Mouse (Mus musculus) C2C12 (cell line): ENCODE measurements around the gene Icmt. TPM values are rescaled to one million over a fixed set of nuclear protein-coding genes. Genes with fewer than 3 reads are reported as not detected.
A peak's percentile ranks its signal among the peaks of the same experiment; 100 is the strongest.

Experiments
- H3K27me3 ChIP-seq: one replicate; pipeline ENCODE4 v1.6.1; 2011; ENCODE audit not compliant: control insufficient read depth, insufficient read depth, insufficient read length
- H3K36me3 ChIP-seq: one replicate; pipeline ENCODE4 v1.6.1; 2011; ENCODE audit not compliant: control insufficient read depth, insufficient read depth
- H3K4me3 ChIP-seq: one replicate; pipeline ENCODE4 v1.5.1; 2011; ENCODE audit warnings: mild to moderate bottlenecking, control low read depth; ENCODE audit not compliant: poor library complexity, insufficient read depth, severe bottlenecking
- H3K79me2 ChIP-seq: one replicate; pipeline ENCODE4 v1.6.1; 2011; ENCODE audit not compliant: control insufficient read depth, insufficient read depth
- H3K79me3 ChIP-seq: one replicate; pipeline ENCODE4 v1.6.1; 2011; ENCODE audit warnings: low read depth, control low read depth
- H3ac ChIP-seq: one replicate; pipeline ENCODE3; 2011; ENCODE audit warnings: low read depth; ENCODE audit not compliant: control insufficient read depth, insufficient read length
- CEBPB ChIP-seq: IDR thresholded peaks from one replicate; pipeline ENCODE4 v1.6.1; 2011; ENCODE audit warnings: low read depth, mild to moderate bottlenecking, control low read depth, moderate library complexity
- CTCF ChIP-seq: IDR thresholded peaks from one replicate; pipeline ENCODE4 v1.5.1; 2011; ENCODE audit not compliant: control insufficient read depth, insufficient read depth, insufficient read length
- FOSL1 ChIP-seq: IDR thresholded peaks from one replicate; pipeline ENCODE4 v1.8.0; 2011; ENCODE audit warnings: mild to moderate bottlenecking, low read length; ENCODE audit not compliant: poor library complexity, insufficient read depth, severe bottlenecking
- MAX ChIP-seq: IDR thresholded peaks from one replicate; pipeline ENCODE4 v1.6.1; 2011; ENCODE audit warnings: mild to moderate bottlenecking, control low read depth
- MYOD1 ChIP-seq: IDR thresholded peaks from one replicate; pipeline ENCODE4 v1.6.1; 2011; ENCODE audit warnings: low read depth; ENCODE audit not compliant: control insufficient read depth, insufficient read length
- MYOG ChIP-seq: IDR thresholded peaks from one replicate; pipeline ENCODE4 v1.6.1; 2011; ENCODE audit not compliant: control insufficient read depth, insufficient read length; ENCODE audit errors: extremely low read depth
- USF1 ChIP-seq: IDR thresholded peaks from one replicate; pipeline ENCODE4 v1.6.1; 2011; ENCODE audit warnings: low read depth, mild to moderate bottlenecking, control low read depth, moderate library complexity
- long read RNA-seq, 2 experiments: library from polyadenylated mRNA; unstranded; transcript quantifications; one replicate each; pipeline ENCODE4 v2.0.0; 2019 to 2020
- polyA plus RNA-seq: library from polyadenylated mRNA; unstranded; fragments of >200 nt; fragmentation: generic; extraction: Trizol; gene quantifications from one replicate; pipeline ENCODE4 v1.2.1, GENCODE M21; 2012; ENCODE audit warnings: missing spikeins

Icmt gene
- polyA plus RNA-seq: 34.1 TPM
- long read RNA-seq, experiment 1, full-length matches to known transcripts: 8 of 45 reads
- long read RNA-seq, experiment 1, partial matches to known transcripts: 5 of 45 reads
- long read RNA-seq, experiment 1, other reads (novel, unspliced or antisense): 32 of 45 reads
- long read RNA-seq, experiment 2, full-length matches to known transcripts: 181 of 230 reads
- long read RNA-seq, experiment 2, partial matches to known transcripts: 3 of 230 reads
- long read RNA-seq, experiment 2, other reads (novel, unspliced or antisense): 46 of 230 reads

GRCm38 (mm10) chr4:152296874-152297861, at the start of gene Icmt:
Gene Icmt, plus strand, starts transcription at chr4:152297227.
- peak within 1 kb of the TSS; percentile 80 for H3K4me3 ChIP-seq
- H3K27me3 ChIP-seq: peaks cover 14% of the 10 kb centered on the region
- peaks cover 13% of the 10 kb centered on the region for H3K79me3 ChIP-seq
- peaks cover 26% of the 10 kb centered on the region for H3K79me2 ChIP-seq
- H3ac ChIP-seq: peak within 1 kb of the TSS; percentile 93
- H3K36me3 ChIP-seq: peaks cover 29% of the 10 kb centered on the region
- TF ChIP-seq CTCF (no peak), MYOD1 (no peak), MYOG (no peak), FOSL1 (no peak), USF1 (no peak), CEBPB (no peak), MAX (no peak)

- no peak for TF ChIP-seq USF1
- TF ChIP-seq CEBPB: no peak
- TF ChIP-seq MYOD1: no peak
- TF ChIP-seq MAX: no peak
- TF ChIP-seq MYOG: no peak
- no peak for TF ChIP-seq FOSL1
- TF ChIP-seq CTCF: no peak
- H3K79me2 ChIP-seq: peaks cover 5% of the 10 kb centered on the region
- peaks cover 2% of the 10 kb centered on the region for H3K79me3 ChIP-seq
- H3ac ChIP-seq: no peak overlapping the region
- peaks cover 48% of the 10 kb centered on the region for H3K36me3 ChIP-seq
- no peaks in the 10 kb centered on the region for H3K27me3 ChIP-seq
- no peak overlapping the region for H3K4me3 ChIP-seq
Measured at GRCm38 (mm10) chr4:152250615-152251014, 46.4 kb upstream of the Icmt start.

GRCm38 (mm10) chr4:152253183-152253759, 43.8 kb upstream of the Icmt start:
- TF ChIP-seq MAX: no peak
- TF ChIP-seq USF1: no peak
- TF ChIP-seq MYOD1: peak; percentile 2
- no peak for TF ChIP-seq MYOG
- TF ChIP-seq CTCF: no peak
- TF ChIP-seq FOSL1: no peak
- no peak for TF ChIP-seq CEBPB
- Histone ChIP-seq H3K4me3 (no peak overlapping the region), H3K27me3 (no peaks in the 10 kb centered on the region), H3K36me3 (peaks cover 31% of the 10 kb centered on the region), H3ac (no peak overlapping the region), H3K79me2 (no peaks in the 10 kb centered on the region), H3K79me3 (peaks cover 2% of the 10 kb centered on the region)

DNA sequence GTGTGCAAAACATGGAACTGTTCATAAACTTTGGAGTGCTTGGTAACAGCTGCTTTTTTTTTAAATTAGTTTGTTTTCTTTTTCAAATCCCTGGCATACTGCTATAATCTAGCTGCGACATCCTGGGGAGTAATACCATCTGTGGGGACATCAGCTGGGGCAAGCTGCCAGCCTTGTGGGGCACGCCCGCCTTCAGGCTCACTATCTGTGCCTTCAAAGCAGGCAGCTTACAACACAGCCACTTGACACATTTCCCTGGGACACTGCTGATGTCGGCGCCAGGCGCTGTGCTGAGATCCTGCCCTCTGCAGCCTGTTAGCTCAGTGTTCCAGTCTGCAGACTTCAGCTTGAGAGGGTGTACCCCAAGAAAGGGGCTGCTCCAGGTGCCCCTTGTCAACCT, 40.0 kb upstream of the Icmt start:
- Histone ChIP-seq H3K4me3 (no peak overlapping the region), H3K27me3 (no peaks in the 10 kb centered on the region), H3K79me3 (peaks cover 2% of the 10 kb centered on the region), H3ac (no peak overlapping the region), H3K36me3 (peaks cover 47% of the 10 kb centered on the region), H3K79me2 (no peaks in the 10 kb centered on the region)
- TF ChIP-seq MYOD1: no peak
- TF ChIP-seq MYOG: no peak
- no peak for TF ChIP-seq USF1
- no peak for TF ChIP-seq MAX
- no peak for TF ChIP-seq FOSL1
- no peak for TF ChIP-seq CTCF
- TF ChIP-seq CEBPB: no peak

DNA sequence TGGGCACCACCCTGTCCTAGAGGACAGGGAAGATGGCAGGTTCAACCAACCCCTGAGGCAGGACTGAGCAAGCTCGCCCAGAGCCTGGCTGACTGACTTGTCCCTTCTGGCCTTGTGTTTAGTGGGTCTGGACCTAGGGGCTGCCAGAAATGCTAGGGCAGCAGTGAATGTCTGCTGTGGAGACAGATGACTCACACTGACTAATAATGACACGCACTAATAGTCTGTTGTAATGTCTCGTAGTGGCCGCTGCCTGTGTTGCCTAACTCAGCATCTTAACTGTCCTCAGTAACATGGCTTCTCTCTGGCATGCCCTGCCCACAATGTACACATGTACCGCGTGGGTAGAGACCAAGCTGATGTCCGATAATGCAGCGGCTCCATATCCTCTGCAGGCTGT, 36.6 kb upstream of the Icmt start:
- H3K36me3 ChIP-seq: peaks cover 48% of the 10 kb centered on the region
- H3ac ChIP-seq: no peak overlapping the region
- TF ChIP-seq FOSL1 (peak; percentile 95), MYOD1 (peak; percentile 60), CTCF (no peak), MAX (peak; percentile 79), USF1 (no peak), CEBPB (peak; percentile 86)
- H3K79me3 ChIP-seq: peaks cover 2% of the 10 kb centered on the region
- no peaks in the 10 kb centered on the region for H3K79me2 ChIP-seq
- H3K4me3 ChIP-seq: no peak overlapping the region
- H3K27me3 ChIP-seq: no peaks in the 10 kb centered on the region
